Mouse (Mus musculus): ENCODE measurements around the gene Prr15l. TPM values are rescaled to one million over a fixed set of nuclear protein-coding genes. Genes with fewer than 3 reads are reported as not detected.

Prr15l gene
- polyA plus RNA-seq, 1 experiment from 2014 or later: 116 TPM

DNA sequence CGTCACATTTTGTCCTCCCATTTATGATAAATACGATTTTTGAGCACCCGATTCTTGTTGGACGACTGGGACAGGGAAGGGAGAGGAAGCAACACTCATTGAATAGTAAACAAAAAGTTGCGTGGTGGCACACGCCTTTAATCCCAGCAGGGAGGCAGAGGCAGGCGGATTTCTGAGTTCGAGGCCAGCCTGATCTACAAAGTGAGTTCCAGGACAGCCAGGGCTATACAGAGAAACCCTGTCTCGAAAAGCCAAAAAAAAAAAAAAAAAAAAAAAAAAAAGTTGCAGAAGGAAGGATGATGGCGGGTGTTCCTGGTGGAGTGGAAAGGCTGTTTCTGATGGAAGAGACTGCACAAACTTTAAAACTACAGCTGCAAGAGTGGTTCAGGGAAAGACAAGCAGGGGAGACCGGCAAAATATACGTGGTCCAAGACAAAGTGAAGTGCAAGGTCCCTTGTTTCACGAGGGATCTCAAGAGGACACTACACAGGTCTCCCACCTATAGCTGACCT is 11.0 kb upstream of the Prr15l start:
- H3K4me2 ChIP-seq (ENCODE audit: low read depth, low read length): peak overlapping the region; percentile 50
- H3K27ac ChIP-seq (ENCODE audit: low read length): peak overlapping the region; percentile 73
- H3K4me3 ChIP-seq (ENCODE audit: low read length): peak overlapping the region; percentile 37
- H3K4me1 ChIP-seq (ENCODE audit: control insufficient read depth, insufficient read depth, low read length): peaks cover 12% of the 10 kb centered on the region
- peak overlapping the region; percentile 36; the same call in 1 of the 2 replicates for H3K9ac ChIP-seq (ENCODE audit: low read depth, low read length)
- peaks cover 3% of the 10 kb centered on the region; the same call in 1 of the 2 replicates for H3K36me3 ChIP-seq (ENCODE audit: control insufficient read depth, insufficient read depth, low read length)
- WGBS: 30% methylated on average over 13 of the region's 13 CpGs
- H3K27me3 ChIP-seq (replicated peaks; ENCODE audit: control insufficient read depth, insufficient read depth, low read length): no peaks in the 10 kb centered on the region
- peak; percentile 24 for ATAC-seq
- H3K9me3 ChIP-seq (ENCODE audit: control insufficient read depth, low read length): no peaks in the 10 kb centered on the region

DNA sequence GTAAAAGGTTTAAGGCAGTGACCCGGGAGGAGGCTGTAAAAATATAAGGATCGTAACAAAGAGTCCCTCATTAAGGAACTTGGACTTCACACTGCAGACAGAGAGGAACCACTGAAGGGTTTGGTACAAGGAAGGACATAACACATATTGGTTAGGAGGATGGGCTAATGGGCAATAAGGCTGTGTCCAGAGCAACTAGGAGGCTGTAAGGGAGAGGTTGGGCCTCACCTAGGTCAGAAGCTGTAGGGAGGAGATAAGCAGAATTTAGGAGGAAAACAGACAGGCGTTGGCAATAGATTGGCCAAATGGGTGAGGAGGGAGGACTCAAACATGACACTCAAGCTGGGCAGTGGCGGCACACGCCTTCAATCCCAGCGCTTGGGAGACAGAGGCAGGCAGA is 10.5 kb upstream of the Prr15l start:
- Histone ChIP-seq H3K9me3 (ENCODE audit: control insufficient read depth, low read length) (no peaks in the 10 kb centered on the region), H3K4me2 (ENCODE audit: low read depth, low read length) (no peak overlapping the region), H3K4me3 (ENCODE audit: low read length) (no peak overlapping the region), H3K36me3 (ENCODE audit: control insufficient read depth, insufficient read depth, low read length) (peaks cover 3% of the 10 kb centered on the region; the same call in 1 of the 2 replicates), H3K27me3 (replicated peaks; ENCODE audit: control insufficient read depth, insufficient read depth, low read length) (no peaks in the 10 kb centered on the region), H3K27ac (ENCODE audit: low read length) (peak overlapping the region; percentile 73), H3K4me1 (ENCODE audit: control insufficient read depth, insufficient read depth, low read length) (peaks cover 12% of the 10 kb centered on the region), H3K9ac (ENCODE audit: low read depth, low read length) (no peak overlapping the region)
- WGBS: 75% methylated on average over 6 of the region's 6 CpGs
- peak; percentile 49 for ATAC-seq

DNA sequence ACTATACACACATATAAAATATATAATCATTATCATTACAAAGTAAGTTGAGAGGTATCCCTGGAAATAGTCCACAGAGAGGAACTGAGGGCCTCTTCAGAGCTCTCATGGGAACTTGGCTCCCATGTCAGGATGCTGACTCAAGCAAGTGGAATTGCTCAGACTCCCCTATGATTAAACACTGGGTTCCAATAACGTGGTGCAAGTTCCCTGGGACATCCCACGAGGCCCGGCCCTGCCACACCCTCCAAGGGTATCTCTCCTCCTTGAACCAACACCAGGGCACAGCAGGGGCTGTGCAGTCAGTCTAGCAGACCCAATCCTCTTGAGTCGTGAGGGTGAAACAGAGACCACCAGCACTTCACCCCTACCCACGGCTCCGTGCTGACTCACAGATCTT is 8.9 kb upstream of the Prr15l start:
- 39% methylated on average over 6 of the region's 6 CpGs for WGBS
- Histone ChIP-seq H3K27ac (ENCODE audit: low read length) (no peak overlapping the region; the same call in 1 of the 2 replicates), H3K4me3 (ENCODE audit: low read length) (no peak overlapping the region), H3K9ac (ENCODE audit: low read depth, low read length) (no peak overlapping the region), H3K36me3 (ENCODE audit: control insufficient read depth, insufficient read depth, low read length) (no peaks in the 10 kb centered on the region), H3K27me3 (replicated peaks; ENCODE audit: control insufficient read depth, insufficient read depth, low read length) (no peaks in the 10 kb centered on the region), H3K4me1 (ENCODE audit: control insufficient read depth, insufficient read depth, low read length) (peaks cover 12% of the 10 kb centered on the region), H3K4me2 (ENCODE audit: low read depth, low read length) (no peak overlapping the region), H3K9me3 (ENCODE audit: control insufficient read depth, low read length) (no peaks in the 10 kb centered on the region)
- ATAC-seq: no peak

DNA sequence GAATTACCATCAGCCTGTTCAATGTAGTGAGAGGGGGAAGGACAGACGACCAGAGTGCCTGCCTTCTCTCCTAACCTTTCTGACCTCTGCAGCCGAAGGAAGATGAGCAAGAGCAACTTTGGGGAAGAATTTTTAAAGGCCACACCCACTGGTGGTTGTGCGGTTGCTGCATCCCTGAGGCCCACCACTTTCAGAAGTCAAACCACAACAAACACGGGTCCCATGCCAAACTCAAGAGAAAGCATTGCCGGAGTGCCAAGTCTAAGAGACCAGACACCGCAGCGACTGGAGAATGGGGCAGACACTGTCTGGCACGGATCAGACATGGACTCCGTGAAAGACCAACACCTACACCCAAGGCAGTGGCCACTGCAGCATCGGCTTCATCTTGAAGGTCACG is 3.0 kb upstream of the Prr15l start:
- H3K36me3 ChIP-seq (ENCODE audit: control insufficient read depth, insufficient read depth, low read length): no peaks in the 10 kb centered on the region
- H3K4me3 ChIP-seq (ENCODE audit: low read length): no peak overlapping the region
- H3K9ac ChIP-seq (ENCODE audit: low read depth, low read length): no peak overlapping the region
- no peaks in the 10 kb centered on the region for H3K9me3 ChIP-seq (ENCODE audit: control insufficient read depth, low read length)
- ATAC-seq: no peak
- 81% methylated on average over 11 of the region's 11 CpGs for WGBS
- H3K27ac ChIP-seq (ENCODE audit: low read length): no peak overlapping the region; the same call in 1 of the 2 replicates
- H3K4me2 ChIP-seq (ENCODE audit: low read depth, low read length): no peak overlapping the region; the same call in 1 of the 2 replicates
- H3K27me3 ChIP-seq (replicated peaks; ENCODE audit: control insufficient read depth, insufficient read depth, low read length): no peaks in the 10 kb centered on the region
- peaks cover 15% of the 10 kb centered on the region for H3K4me1 ChIP-seq (ENCODE audit: control insufficient read depth, insufficient read depth, low read length)

DNA sequence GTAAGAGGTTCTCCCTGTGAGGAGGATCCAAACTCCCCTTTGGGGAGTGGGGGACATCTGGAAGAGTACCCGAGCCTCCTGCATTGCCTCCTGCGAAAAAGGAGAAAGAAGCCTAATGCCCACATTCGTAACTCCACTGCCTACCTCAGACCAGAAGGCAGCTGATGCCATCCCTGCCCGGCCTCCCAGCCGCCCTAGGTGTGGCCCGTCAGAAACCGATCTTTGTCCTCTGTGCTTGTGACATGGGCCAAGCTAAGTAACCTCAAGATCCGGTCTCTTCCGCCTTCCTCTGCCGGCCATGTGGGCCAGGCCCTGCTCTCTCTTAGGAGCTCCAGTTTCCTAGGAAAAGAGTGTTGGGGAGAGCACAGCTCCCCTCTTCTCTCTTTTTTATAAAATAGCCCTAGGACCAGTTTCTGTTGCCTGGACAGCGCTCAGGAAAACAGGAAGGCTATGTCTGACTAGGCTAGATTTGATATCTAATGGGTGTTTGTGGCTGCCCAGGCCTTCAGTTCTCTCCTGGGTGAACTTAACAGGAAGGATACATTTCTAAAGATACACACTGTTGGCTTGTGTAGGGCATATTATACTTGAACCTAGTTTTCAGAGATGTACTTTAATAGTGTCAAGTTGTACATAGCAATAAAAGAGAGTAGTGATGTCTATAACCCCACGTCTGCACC is 2.3 kb upstream of the Prr15l start:
- Histone ChIP-seq H3K36me3 (ENCODE audit: control insufficient read depth, insufficient read depth, low read length) (no peaks in the 10 kb centered on the region), H3K4me1 (ENCODE audit: control insufficient read depth, insufficient read depth, low read length) (peaks cover 15% of the 10 kb centered on the region), H3K27ac (ENCODE audit: low read length) (peak overlapping the region; percentile 91), H3K27me3 (replicated peaks; ENCODE audit: control insufficient read depth, insufficient read depth, low read length) (no peaks in the 10 kb centered on the region), H3K9ac (ENCODE audit: low read depth, low read length) (peak overlapping the region; percentile 53), H3K4me2 (ENCODE audit: low read depth, low read length) (peak overlapping the region; percentile 25; the same call in 1 of the 2 replicates), H3K4me3 (ENCODE audit: low read length) (no peak overlapping the region), H3K9me3 (ENCODE audit: control insufficient read depth, low read length) (no peaks in the 10 kb centered on the region)
- peak; percentile 62 for ATAC-seq
- WGBS: 68% methylated on average over 12 of the region's 12 CpGs

DNA sequence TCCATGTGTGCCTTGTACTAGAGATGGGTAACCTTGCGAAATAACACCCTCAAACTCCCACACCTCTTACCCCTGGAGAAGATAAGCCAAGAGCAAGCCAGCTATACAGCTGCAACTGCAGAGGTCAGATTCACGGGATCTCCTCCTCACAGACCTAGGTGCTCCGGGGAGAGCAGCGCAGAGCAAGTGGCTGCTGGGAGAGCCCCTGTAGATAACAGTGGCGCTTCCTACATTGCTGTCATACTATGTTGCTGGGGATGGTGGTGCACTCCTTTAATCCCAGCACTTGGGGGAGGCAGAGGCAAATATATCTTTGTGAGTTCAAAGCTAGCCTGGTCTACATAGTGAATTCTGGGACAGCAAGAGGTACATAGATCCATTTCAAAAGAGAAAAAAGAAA is 1.3 kb upstream of the Prr15l start:
- ATAC-seq: no peak
- Histone ChIP-seq H3K27ac (ENCODE audit: low read length) (peak overlapping the region; percentile 91; the same call in 1 of the 2 replicates), H3K4me2 (ENCODE audit: low read depth, low read length) (no peak overlapping the region), H3K36me3 (ENCODE audit: control insufficient read depth, insufficient read depth, low read length) (no peaks in the 10 kb centered on the region), H3K9ac (ENCODE audit: low read depth, low read length) (0 out of 2 replicates have a peak overlapping the region, but pooled peaks have one; percentile 19), H3K4me1 (ENCODE audit: control insufficient read depth, insufficient read depth, low read length) (peaks cover 15% of the 10 kb centered on the region), H3K4me3 (ENCODE audit: low read length) (no peak overlapping the region), H3K9me3 (ENCODE audit: control insufficient read depth, low read length) (no peaks in the 10 kb centered on the region), H3K27me3 (replicated peaks; ENCODE audit: control insufficient read depth, insufficient read depth, low read length) (no peaks in the 10 kb centered on the region)
- WGBS: 71% methylated on average over 5 of the region's 5 CpGs

DNA sequence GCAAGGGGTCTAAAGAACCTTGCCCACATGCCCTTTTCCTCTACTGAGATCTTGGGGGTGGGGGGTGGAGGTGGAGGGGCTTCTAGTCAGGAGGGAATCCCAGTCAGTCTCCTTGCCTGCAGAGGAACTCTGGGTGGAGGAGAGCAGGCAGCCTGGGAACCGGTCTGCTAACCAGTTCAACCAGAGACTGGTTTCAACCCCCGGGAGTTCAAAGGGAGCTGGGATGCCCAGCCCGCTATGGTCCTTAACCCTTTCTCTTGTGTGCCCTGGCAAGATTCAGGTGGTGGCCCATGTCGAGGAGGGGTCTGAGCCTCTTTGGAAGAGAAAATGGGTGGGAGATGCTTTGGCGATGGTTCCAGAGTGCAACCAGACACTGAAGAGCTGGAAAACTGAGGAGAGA is 787 bp downstream of the Prr15l start:
- H3K36me3 ChIP-seq (ENCODE audit: control insufficient read depth, insufficient read depth, low read length): peaks cover 3% of the 10 kb centered on the region; the same call in 1 of the 2 replicates
- peak overlapping the region; percentile 62 for H3K4me3 ChIP-seq (ENCODE audit: low read length)
- peak; percentile 75 for ATAC-seq
- H3K27ac ChIP-seq (ENCODE audit: low read length): peak overlapping the region; percentile 98
- peak overlapping the region; percentile 48 for H3K4me2 ChIP-seq (ENCODE audit: low read depth, low read length)
- H3K9ac ChIP-seq (ENCODE audit: low read depth, low read length): peak overlapping the region; percentile 60
- no peaks in the 10 kb centered on the region for H3K27me3 ChIP-seq (replicated peaks; ENCODE audit: control insufficient read depth, insufficient read depth, low read length)
- H3K9me3 ChIP-seq (ENCODE audit: control insufficient read depth, low read length): no peaks in the 10 kb centered on the region
- peaks cover 19% of the 10 kb centered on the region for H3K4me1 ChIP-seq (ENCODE audit: control insufficient read depth, insufficient read depth, low read length)
- WGBS: 6% methylated on average over 5 of the region's 5 CpGs

DNA sequence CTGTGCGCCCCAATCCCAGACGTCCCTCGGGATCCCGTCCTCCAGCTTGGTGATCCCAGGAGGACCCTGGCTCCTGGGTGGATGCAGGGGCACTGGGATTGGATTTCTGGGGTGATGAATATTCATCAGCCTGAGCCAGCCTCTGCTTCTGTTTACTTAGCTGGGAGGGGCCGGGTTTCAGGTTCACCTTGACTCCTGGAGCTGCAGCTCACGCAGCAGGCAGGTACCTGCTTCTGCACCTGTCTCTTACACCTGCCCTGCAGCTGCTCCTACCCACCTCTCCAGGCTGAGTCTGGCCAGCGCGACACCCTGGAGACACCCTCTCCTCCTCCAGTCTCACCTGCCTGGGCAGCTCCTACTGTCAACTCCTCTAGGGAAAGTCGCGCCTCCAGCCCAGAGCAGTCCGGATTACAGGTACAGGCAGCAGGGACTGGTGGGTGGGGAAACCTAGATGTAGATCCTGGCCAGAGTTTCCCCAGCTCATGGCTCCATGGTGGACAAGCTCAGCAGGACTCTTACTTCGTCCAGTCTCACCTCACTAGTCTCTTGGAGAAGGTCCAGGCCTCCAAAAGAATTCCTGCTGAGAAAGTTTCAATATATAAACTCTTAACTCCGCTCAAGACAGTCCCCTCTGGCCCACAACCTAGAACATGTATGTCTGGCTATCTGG is 1.3 kb downstream of the Prr15l start:
- Histone ChIP-seq H3K27ac (ENCODE audit: low read length) (peak overlapping the region; percentile 98), H3K9ac (ENCODE audit: low read depth, low read length) (peak overlapping the region; percentile 76)
- peak; percentile 86 for ATAC-seq

DNA sequence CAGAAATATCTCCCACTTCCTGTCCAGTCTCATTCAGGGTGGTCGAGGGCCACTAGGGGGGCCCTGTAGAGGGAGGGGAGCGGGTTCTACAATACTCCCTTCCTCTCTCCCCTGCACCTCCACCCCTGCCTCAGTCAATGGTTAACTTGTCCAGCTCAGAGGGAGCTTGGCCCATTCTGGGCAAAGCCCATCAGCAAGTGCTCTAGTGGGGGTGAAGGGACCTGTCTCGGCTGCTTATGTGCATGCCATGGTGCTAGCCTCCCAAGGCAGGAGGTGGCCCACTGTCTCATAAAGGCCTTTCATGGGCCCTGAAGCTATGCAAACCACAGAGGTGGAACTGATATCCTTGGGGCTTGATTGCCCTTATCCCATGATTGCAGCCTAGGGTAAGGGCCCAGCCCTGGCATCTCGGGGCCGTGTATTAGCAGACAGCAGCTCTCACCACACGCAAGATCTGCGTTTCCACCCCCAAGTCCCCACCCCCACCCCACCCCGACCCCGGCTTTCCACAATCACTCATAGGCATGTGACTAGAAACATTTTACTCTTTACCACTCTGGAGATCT is 1.9 kb downstream of the Prr15l start:
- Histone ChIP-seq H3K9ac (ENCODE audit: low read depth, low read length) (peak overlapping the region; percentile 76), H3K27me3 (replicated peaks; ENCODE audit: control insufficient read depth, insufficient read depth, low read length) (no peaks in the 10 kb centered on the region), H3K4me1 (ENCODE audit: control insufficient read depth, insufficient read depth, low read length) (peaks cover 21% of the 10 kb centered on the region), H3K4me3 (ENCODE audit: low read length) (peak overlapping the region; percentile 62), H3K4me2 (ENCODE audit: low read depth, low read length) (peak overlapping the region; percentile 55), H3K9me3 (ENCODE audit: control insufficient read depth, low read length) (no peaks in the 10 kb centered on the region), H3K36me3 (ENCODE audit: control insufficient read depth, insufficient read depth, low read length) (peaks cover 3% of the 10 kb centered on the region; the same call in 1 of the 2 replicates), H3K27ac (ENCODE audit: low read length) (peak overlapping the region; percentile 98)
- ATAC-seq: peak; percentile 54
- WGBS: 40% methylated on average over 9 of the region's 9 CpGs

More for the DNA sequence above, 1.3 kb downstream of the Prr15l start:
- peaks cover 22% of the 10 kb centered on the region for H3K4me1 ChIP-seq (ENCODE audit: control insufficient read depth, insufficient read depth, low read length)
- peaks cover 3% of the 10 kb centered on the region; the same call in 1 of the 2 replicates for H3K36me3 ChIP-seq (ENCODE audit: control insufficient read depth, insufficient read depth, low read length)
- H3K27me3 ChIP-seq (replicated peaks; ENCODE audit: control insufficient read depth, insufficient read depth, low read length): no peaks in the 10 kb centered on the region
- peak overlapping the region; percentile 55 for H3K4me2 ChIP-seq (ENCODE audit: low read depth, low read length)
- H3K4me3 ChIP-seq (ENCODE audit: low read length): peak overlapping the region; percentile 62
- H3K9me3 ChIP-seq (ENCODE audit: control insufficient read depth, low read length): no peaks in the 10 kb centered on the region
- 11% methylated on average over 13 of the region's 13 CpGs for WGBS

Measured in intestine, embryonic 16.5 days (tissue).